Mouse (Mus musculus) naive thymus-derived CD4-positive, alpha-beta T cell, adult 2 months (primary cell): ENCODE measurements around the gene Reg1.
"Not testable (repeated sequence)": the region's sequence is repeated elsewhere in the genome, so short reads cannot be mapped to it uniquely, and the experiment has no call there.

ENCODE experiments used
- DNase-seq: peaks from one replicate; pipeline ENCODE4 v3.0.0-alpha.2; 2011; ENCODE audit warnings: low read depth

The Reg1 gene

DNA sequence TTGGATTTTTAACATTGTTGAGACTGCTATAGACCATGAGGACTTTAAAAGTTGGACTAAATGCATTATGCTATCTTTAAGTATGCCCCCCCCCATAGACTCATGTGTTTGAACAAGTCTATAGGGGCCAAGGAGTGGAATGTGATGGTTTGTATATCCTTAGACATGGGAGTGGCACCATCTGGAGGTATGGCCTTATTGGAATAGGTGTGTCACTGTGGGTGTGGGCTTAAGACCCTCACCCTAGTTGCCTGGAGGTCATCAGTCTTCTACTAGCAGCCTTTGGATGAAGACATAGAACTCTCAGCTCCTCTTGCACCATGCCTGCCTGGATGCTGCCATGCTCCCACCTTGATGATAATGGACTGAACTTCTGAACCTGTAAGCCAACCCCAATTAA, at the start of gene Reg1:
Gene Reg1, plus strand, starts transcription at position 301 of the 400 bp plus-strand sequence.
- DNase-seq: not testable (repeated sequence)

DNA sequence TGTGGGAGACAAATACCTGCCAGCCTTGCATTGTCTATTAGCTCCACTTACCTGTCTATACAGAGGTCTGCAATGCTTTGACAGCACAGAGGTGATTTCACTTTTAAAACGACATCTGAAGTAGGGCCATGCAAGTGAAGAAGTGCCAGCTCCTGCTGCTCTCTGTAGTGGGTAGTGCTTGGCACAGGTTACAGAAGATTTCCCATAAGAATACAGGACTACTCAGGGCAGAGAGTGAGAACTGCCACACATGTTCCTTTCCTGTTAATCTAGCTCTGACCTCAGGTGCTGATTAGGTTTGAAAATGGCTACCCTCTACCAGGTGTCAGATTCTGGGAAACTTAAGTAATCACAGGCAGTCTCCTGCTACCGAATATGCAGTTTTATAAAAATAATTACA, 43.7 kb upstream of the Reg1 start, which contains the start of gene Reg3d:
Gene Reg3d, minus strand, starts transcription at position 101 of the 400 bp plus-strand sequence.
- no peak for DNase-seq

DNA sequence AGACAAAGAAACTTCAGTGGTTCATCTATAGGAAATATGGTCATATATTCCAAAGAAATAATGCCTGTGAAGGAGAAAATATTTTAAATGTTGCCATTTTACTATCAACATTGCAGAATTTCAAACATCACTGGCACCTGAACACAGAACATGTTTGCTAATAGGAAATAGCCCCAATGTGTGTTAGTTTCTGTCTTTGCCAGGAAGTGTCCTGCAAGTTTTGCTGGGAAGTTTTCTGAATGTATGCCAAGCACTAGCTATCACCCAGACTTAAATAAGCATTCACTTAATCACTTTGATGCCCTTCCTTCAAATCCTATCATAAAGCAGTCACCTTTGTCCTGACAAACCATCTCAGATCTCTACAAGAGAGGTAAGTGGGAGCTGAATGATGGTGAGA, 42.1 kb upstream of the Reg1 start, which contains the start of gene Reg3a:
Gene Reg3a, plus strand, starts transcription at position 301 of the 400 bp plus-strand sequence.
- DNase-seq: no peak

DNA sequence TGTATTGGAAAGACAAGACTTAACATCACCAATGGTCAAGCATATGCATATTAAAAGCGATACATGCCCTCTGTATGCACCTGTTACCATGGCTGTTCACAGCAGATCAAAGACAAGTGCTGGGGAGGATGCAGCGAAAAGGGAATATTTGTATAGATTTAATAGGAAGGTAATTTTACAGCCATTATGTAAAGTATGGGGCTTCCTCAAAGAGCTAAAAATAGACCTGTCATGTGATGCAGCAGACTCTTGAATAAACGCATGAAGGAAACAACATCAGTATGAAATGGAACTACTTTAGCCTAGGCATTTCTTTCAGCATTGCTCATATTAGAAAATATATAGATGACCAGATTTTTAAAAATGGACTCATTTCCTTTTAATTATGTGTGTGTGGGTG, 36.9 kb upstream of the Reg1 start:
- no peak for DNase-seq

- DNase-seq: not testable (repeated sequence)
These were observed 27.2 kb upstream of the Reg1 start, which contains the start of gene Reg2 for GRCm38 (mm10) chr6:78395323-78395722. Reg2 (plus strand) TSS chr6:78395623.

- DNase-seq: no peak
These were observed 3.0 kb downstream of the Reg1 start for GRCm38 (mm10) chr6:78425497-78425896.

GRCm38 (mm10) chr6:78447202-78447601, 24.7 kb downstream of the Reg1 start:
- no peak for DNase-seq

GRCm38 (mm10) chr6:78448409-78448808, 25.9 kb downstream of the Reg1 start:
- DNase-seq: no peak

GRCm38 (mm10) chr6:78452804-78453203, 30.3 kb downstream of the Reg1 start:
- DNase-seq: no peak

GRCm38 (mm10) chr6:78460191-78460825, 37.8 kb downstream of the Reg1 start:
- no peak for DNase-seq

- no peak for DNase-seq
These were observed 39.8 kb downstream of the Reg1 start for GRCm38 (mm10) chr6:78462360-78462759.

DNA sequence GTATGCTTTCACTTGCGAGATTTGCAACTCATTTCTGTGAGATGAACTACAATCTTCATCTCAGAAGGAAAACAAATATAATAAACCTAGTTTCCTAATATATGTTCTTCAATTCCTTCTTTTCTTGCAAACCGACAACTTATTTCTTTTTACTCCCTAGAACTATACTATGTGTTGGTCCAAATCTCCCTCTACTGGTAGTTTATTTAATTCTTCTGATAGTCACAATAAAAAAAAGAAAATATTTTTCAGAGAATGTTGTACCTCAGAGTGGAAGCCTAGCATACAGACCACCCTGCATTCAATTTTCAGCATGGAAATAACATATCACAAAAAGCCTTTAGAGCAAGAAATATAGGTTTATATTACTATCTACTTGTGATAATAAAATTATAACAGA, 40.8 kb downstream of the Reg1 start:
- no peak for DNase-seq

GRCm38 (mm10) chr6:78468772-78469171, 46.3 kb downstream of the Reg1 start, which contains the start of gene Reg3g:
Reg3g (minus strand) TSS chr6:78468872.
- no peak for DNase-seq

DNA sequence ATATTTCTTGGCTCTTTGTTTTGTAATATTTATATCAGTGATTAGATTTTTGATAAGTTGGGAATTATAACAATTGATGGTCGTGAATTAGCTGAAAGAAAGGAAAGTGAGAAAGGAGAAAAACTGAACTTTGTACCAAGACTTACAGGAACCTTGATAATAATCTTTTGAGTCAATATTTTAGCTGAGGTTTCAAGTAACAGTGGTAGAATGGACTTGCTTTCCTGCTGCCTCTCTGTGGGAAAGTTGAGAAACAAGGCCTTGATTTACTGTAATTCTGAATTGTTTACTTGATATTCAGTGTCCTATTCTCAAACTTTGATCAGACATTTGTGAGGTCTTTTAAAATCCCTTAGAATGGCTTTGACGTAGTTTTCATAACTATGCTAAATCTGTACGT, 46.8 kb downstream of the Reg1 start:
- no peak for DNase-seq
